Mouse (Mus musculus): ENCODE data around the gene Mcu. TPM values are rescaled to one million over a fixed set of nuclear protein-coding genes. Genes with fewer than 3 reads are reported as not detected.

Mcu gene
- polyA plus RNA-seq, 1 experiment from 2014 or later = 10.6 TPM

Other genes starting within 250 kb of the Mcu start
- gene Gm10273, start 221.1 kb downstream of the Mcu start, polyA plus RNA-seq (2015; fragmentation: Nextera tagmentation; extraction: Ambion mirVana) = 4.3 and 12.1 TPM in 2 replicates
- 45.4 and 51.5 TPM in 2 replicates for gene Pla2g12b, start 213.0 kb downstream of the Mcu start, polyA plus RNA-seq (2015; fragmentation: Nextera tagmentation; extraction: Ambion mirVana)
- 22.1 and 23.5 TPM in 2 replicates for gene Oit3, start 174.9 kb downstream of the Mcu start, polyA plus RNA-seq (2015; fragmentation: Nextera tagmentation; extraction: Ambion mirVana)
- gene Gm10322, start 629 bp downstream of the Mcu start, polyA plus RNA-seq (2015; fragmentation: Nextera tagmentation; extraction: Ambion mirVana) = not detected in 2 replicates
- 36.3 and 39.0 TPM in 2 replicates for gene Micu1, start 85.8 kb upstream of the Mcu start, polyA plus RNA-seq (2015; fragmentation: Nextera tagmentation; extraction: Ambion mirVana)